Mouse (Mus musculus) liver, embryonic 14.5 days (tissue): Measurements from ENCODE around the gene Tmtc1.

ENCODE experiments used
- CTCF ChIP-seq: IDR thresholded peaks from 2 replicates; pipeline ENCODE4 v1.5.1; 2016; ENCODE audit warnings: antibody characterized with exemption, low read depth, control low read depth
- EP300 ChIP-seq: IDR thresholded peaks from 2 replicates; pipeline ENCODE4 v1.6.1; 2016; ENCODE audit warnings: antibody characterized with exemption, low read depth

- TF ChIP-seq CTCF (no peak), EP300 (no peak)
Observed at GRCm38 (mm10) chr6:148211391-148211876, 232.8 kb downstream of the Tmtc1 start.
